Mouse (Mus musculus) ZHBTc4 (cell line): ENCODE measurements around the gene Gm1527.

ENCODE experiments used
- DNase-seq: peaks from one replicate; pipeline ENCODE4 v3.0.0-alpha.2; 2011; ENCODE audit warnings: low read depth, low spot score

The Gm1527 gene

GRCm38 (mm10) chr3:28892317-28892716 is at the start of gene Gm1527:
Gene Gm1527, plus strand, starts transcription at chr3:28892617.
- no peak for DNase-seq

GRCm38 (mm10) chr3:28843231-28843630 is 49.2 kb upstream of the Gm1527 start:
- DNase-seq = peak; percentile 23

DNA sequence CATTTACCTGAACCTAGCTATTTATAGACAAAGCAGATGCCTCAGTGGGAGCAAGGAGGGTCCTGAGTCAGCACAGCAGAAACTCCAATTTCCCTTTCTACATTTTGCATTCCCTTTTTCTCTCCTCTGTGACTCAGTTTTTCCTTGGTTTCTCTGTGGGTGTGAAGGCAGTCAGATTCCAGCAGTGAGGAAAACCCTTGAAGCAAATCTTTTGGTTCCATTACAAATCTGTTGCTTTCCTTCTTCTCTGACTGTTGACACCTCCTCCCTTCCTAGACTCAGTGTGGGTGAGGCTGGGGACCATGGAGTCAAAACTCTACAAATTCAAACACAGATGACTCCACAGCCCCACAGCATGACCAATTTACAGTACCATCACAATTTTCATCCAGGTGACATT is 45.3 kb upstream of the Gm1527 start:
- DNase-seq = no peak

- peak; percentile 56 for DNase-seq
These were observed 40.2 kb upstream of the Gm1527 start for GRCm38 (mm10) chr3:28852174-28852573.

DNA sequence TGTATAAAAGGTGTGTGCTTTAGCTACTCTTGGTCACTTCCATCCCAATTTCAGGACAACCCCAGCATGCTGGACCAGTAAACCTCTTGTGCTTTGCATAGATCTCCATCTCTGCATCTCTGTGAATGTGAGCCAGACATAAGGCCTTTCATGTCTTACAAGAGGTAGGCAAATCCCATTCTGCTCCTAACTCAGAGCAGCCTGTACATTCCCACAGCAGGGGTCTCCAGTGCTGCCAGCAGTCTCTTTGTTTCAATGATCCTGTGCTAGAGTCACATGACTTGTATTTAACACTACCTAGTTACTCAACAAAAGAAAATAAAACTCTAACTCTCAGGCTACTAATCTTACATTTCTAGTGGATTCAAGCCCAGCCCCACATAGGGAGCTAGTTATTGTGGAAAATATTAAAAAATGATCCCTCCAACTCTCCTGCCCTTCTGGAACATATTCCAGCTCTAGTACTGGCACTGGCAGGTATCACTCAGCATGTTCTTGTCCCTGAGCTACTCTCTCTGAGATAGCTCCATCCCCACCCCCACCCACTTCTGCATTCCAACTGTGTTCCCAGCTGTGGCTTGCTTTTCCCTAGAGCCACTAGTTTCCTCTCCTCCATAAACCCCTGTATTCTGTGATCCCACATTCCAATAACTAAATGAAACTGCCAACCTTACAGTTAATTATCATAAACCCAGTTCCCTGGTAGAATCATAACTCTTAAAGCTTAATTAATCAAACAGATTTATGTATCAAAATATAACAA is 32.6 kb upstream of the Gm1527 start:
- DNase-seq = peak; percentile 80

- DNase-seq = peak; percentile 67
These were observed 4.5 kb downstream of the Gm1527 start for GRCm38 (mm10) chr3:28896966-28897365.

- DNase-seq = no peak
These were observed 73.5 kb downstream of the Gm1527 start for GRCm38 (mm10) chr3:28965931-28966330.

GRCm38 (mm10) chr3:28968851-28969250 is 76.4 kb downstream of the Gm1527 start:
- DNase-seq = peak; percentile 75
